Mouse (Mus musculus) E14TG2a.4 (cell line): ENCODE data around the gene Rab29.
A peak's percentile ranks its signal among the peaks of the same experiment; 100 is the strongest.

ENCODE experiments used
- CTCF ChIP-seq: conservative IDR thresholded peaks from 2 replicates; pipeline ENCODE4 v1.5.1; 2014; ENCODE audit warnings: low read length
- POU5F1 ChIP-seq: IDR thresholded peaks from 2 replicates; pipeline ENCODE4 v1.6.1; 2014; ENCODE audit warnings: low read length, borderline replicate concordance

DNA sequence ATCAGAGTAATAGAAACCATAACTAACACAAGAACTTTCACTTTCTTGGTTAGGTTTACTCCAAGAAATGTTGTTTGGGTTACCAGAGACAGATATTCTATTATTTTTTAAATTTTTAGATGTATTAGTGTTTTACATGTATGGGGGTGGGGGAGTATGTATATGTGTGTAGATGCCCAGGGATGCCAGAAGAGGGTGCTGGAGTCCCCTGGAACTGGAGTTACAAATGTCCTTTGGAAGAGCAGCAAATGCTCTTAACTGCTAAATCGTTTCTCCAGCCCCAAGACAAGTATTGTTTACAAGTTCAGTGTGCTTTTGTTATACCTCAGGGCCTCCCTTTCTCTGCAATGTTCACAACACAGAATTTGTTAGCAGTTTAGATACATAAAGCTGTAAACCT is 38.5 kb downstream of the Rab29 start:
- TF ChIP-seq CTCF (peak; percentile 62), POU5F1 (no peak)
